Mouse (Mus musculus): ENCODE measurements around the gene Fgg. TPM values are rescaled to one million over a fixed set of nuclear protein-coding genes. Genes with fewer than 3 reads are reported as not detected.

Fgg gene
- polyA plus RNA-seq, 1 experiment from 2014 or later = 0.13 TPM

- Histone ChIP-seq H3K27ac (replicated peaks; ENCODE audit: low read depth, low read length) (no peak overlapping the region), H3K9ac (ENCODE audit: low read depth, low read length) (no peak overlapping the region), H3K27me3 (replicated peaks; ENCODE audit: control insufficient read depth, insufficient read depth, low read length) (peaks cover 3% of the 10 kb centered on the region; the same call in 1 of the 2 replicates), H3K9me3 (ENCODE audit: control insufficient read depth, low read length) (no peaks in the 10 kb centered on the region), H3K4me2 (ENCODE audit: low read depth, low read length) (peak overlapping the region; percentile 43), H3K4me1 (ENCODE audit: control insufficient read depth, insufficient read depth, low read length) (no peaks in the 10 kb centered on the region), H3K36me3 (ENCODE audit: control insufficient read depth, insufficient read depth, low read length) (no peaks in the 10 kb centered on the region), H3K4me3 (ENCODE audit: low read depth, low read length) (peak overlapping the region; percentile 15; the same call in 1 of the 2 replicates)
- WGBS = 53% methylated on average over 13 of the region's 13 CpGs
- ATAC-seq (ENCODE audit: low read depth) = no peak
- no peak for DNase-seq (ENCODE audit: low spot score)
Observed at GRCm38 (mm10) chr3:83032746-83033308, 25.3 kb downstream of the Fgg start.

DNA sequence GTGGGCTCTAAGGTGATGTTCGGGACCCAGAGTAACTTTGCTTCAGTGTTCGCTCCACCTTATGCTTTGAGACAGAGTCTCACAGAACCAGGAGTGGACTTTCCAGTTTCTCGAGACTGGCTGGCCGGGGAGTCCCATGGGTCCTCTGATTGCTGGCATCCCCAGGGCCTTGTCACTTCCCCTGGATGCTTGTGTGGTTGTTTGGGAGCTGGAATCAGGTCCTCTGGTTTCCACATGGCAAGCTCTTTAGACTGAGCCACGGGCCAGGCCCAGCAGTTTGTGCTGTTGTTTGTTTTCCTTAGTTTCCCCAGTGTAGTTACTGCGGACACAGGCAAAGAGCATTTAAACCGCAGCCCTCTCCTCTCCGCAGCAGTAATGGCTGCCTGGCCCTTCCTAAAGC lies 26.3 kb downstream of the Fgg start:
- no peak for ATAC-seq (ENCODE audit: low read depth)
- H3K9me3 ChIP-seq (ENCODE audit: control insufficient read depth, low read length) = no peaks in the 10 kb centered on the region
- 74% methylated on average over 8 of the region's 8 CpGs for WGBS
- no peaks in the 10 kb centered on the region for H3K4me1 ChIP-seq (ENCODE audit: control insufficient read depth, insufficient read depth, low read length)
- no peak overlapping the region for H3K27ac ChIP-seq (replicated peaks; ENCODE audit: low read depth, low read length)
- H3K36me3 ChIP-seq (ENCODE audit: control insufficient read depth, insufficient read depth, low read length) = no peaks in the 10 kb centered on the region
- H3K27me3 ChIP-seq (replicated peaks; ENCODE audit: control insufficient read depth, insufficient read depth, low read length) = peaks cover 3% of the 10 kb centered on the region; the same call in 1 of the 2 replicates
- no peak for DNase-seq (ENCODE audit: low spot score)
- no peak overlapping the region for H3K4me2 ChIP-seq (ENCODE audit: low read depth, low read length)
- H3K4me3 ChIP-seq (ENCODE audit: low read depth, low read length) = no peak overlapping the region
- no peak overlapping the region for H3K9ac ChIP-seq (ENCODE audit: low read depth, low read length)

GRCm38 (mm10) chr3:83038865-83039264 lies 31.3 kb downstream of the Fgg start:
- WGBS = 70% methylated on average over 2 of the region's 2 CpGs
- no peak for DNase-seq (ENCODE audit: low spot score)
- H3K4me3 ChIP-seq (ENCODE audit: low read depth, low read length) = no peak overlapping the region
- H3K9me3 ChIP-seq (ENCODE audit: control insufficient read depth, low read length) = no peaks in the 10 kb centered on the region
- H3K27ac ChIP-seq (replicated peaks; ENCODE audit: low read depth, low read length) = no peak overlapping the region
- no peak for ATAC-seq (ENCODE audit: low read depth)
- no peaks in the 10 kb centered on the region for H3K27me3 ChIP-seq (replicated peaks; ENCODE audit: control insufficient read depth, insufficient read depth, low read length)
- no peaks in the 10 kb centered on the region for H3K36me3 ChIP-seq (ENCODE audit: control insufficient read depth, insufficient read depth, low read length)
- H3K4me1 ChIP-seq (ENCODE audit: control insufficient read depth, insufficient read depth, low read length) = no peaks in the 10 kb centered on the region
- no peak overlapping the region for H3K9ac ChIP-seq (ENCODE audit: low read depth, low read length)
- no peak overlapping the region for H3K4me2 ChIP-seq (ENCODE audit: low read depth, low read length)

GRCm38 (mm10) chr3:83039666-83040065 lies 32.1 kb downstream of the Fgg start:
- Histone ChIP-seq H3K4me1 (ENCODE audit: control insufficient read depth, insufficient read depth, low read length) (no peaks in the 10 kb centered on the region), H3K4me2 (ENCODE audit: low read depth, low read length) (no peak overlapping the region), H3K4me3 (ENCODE audit: low read depth, low read length) (no peak overlapping the region), H3K9me3 (ENCODE audit: control insufficient read depth, low read length) (no peaks in the 10 kb centered on the region), H3K27ac (replicated peaks; ENCODE audit: low read depth, low read length) (no peak overlapping the region), H3K9ac (ENCODE audit: low read depth, low read length) (no peak overlapping the region), H3K36me3 (ENCODE audit: control insufficient read depth, insufficient read depth, low read length) (no peaks in the 10 kb centered on the region), H3K27me3 (replicated peaks; ENCODE audit: control insufficient read depth, insufficient read depth, low read length) (no peaks in the 10 kb centered on the region)
- ATAC-seq (ENCODE audit: low read depth) (no peak), DNase-seq (ENCODE audit: low spot score) (no peak)
- 71% methylated on average over 4 of the region's 4 CpGs for WGBS

- H3K9ac ChIP-seq (ENCODE audit: low read depth, low read length) = no peak overlapping the region
- no peak overlapping the region for H3K27ac ChIP-seq (replicated peaks; ENCODE audit: low read depth, low read length)
- no peaks in the 10 kb centered on the region for H3K4me1 ChIP-seq (ENCODE audit: control insufficient read depth, insufficient read depth, low read length)
- no peaks in the 10 kb centered on the region for H3K27me3 ChIP-seq (replicated peaks; ENCODE audit: control insufficient read depth, insufficient read depth, low read length)
- H3K36me3 ChIP-seq (ENCODE audit: control insufficient read depth, insufficient read depth, low read length) = no peaks in the 10 kb centered on the region
- WGBS = 89% methylated on average over 5 of the region's 5 CpGs
- no peak overlapping the region for H3K4me3 ChIP-seq (ENCODE audit: low read depth, low read length)
- H3K4me2 ChIP-seq (ENCODE audit: low read depth, low read length) = no peak overlapping the region
- no peak for DNase-seq (ENCODE audit: low spot score)
- no peak for ATAC-seq (ENCODE audit: low read depth)
- H3K9me3 ChIP-seq (ENCODE audit: control insufficient read depth, low read length) = no peaks in the 10 kb centered on the region
Observed at GRCm38 (mm10) chr3:83042451-83042850, 34.9 kb downstream of the Fgg start.

DNA sequence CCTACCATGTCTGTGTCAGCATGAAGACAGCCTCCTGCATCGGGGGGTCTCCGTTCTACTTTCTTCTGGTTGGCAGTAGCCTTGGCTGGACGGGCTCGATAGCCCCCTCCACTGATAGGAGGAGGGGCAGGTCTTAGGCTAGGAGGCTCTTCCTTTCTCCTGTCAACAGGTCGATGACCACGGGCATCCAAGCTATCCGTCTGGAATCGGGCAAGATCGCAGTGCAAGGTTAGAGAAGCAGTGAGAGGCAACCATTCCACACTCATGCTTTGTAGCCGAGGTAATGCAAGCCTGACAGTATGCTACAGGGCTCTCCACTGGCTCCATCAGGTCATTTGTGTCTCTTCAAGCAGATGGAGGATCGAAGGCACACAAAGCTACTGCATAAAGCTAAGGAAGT lies 39.1 kb downstream of the Fgg start:
- Histone ChIP-seq H3K27ac (replicated peaks; ENCODE audit: low read depth, low read length) (no peak overlapping the region), H3K36me3 (ENCODE audit: control insufficient read depth, insufficient read depth, low read length) (no peaks in the 10 kb centered on the region), H3K4me2 (ENCODE audit: low read depth, low read length) (no peak overlapping the region), H3K9me3 (ENCODE audit: control insufficient read depth, low read length) (no peaks in the 10 kb centered on the region), H3K4me3 (ENCODE audit: low read depth, low read length) (no peak overlapping the region), H3K27me3 (replicated peaks; ENCODE audit: control insufficient read depth, insufficient read depth, low read length) (no peaks in the 10 kb centered on the region), H3K4me1 (ENCODE audit: control insufficient read depth, insufficient read depth, low read length) (no peaks in the 10 kb centered on the region), H3K9ac (ENCODE audit: low read depth, low read length) (no peak overlapping the region)
- ATAC-seq (ENCODE audit: low read depth) = no peak
- WGBS = 79% methylated on average over 11 of the region's 11 CpGs
- no peak for DNase-seq (ENCODE audit: low spot score)

- Histone ChIP-seq H3K4me3 (ENCODE audit: low read depth, low read length) (no peak within 1 kb of the TSS), H3K4me2 (ENCODE audit: low read depth, low read length) (no peak within 1 kb of the TSS), H3K4me1 (ENCODE audit: control insufficient read depth, insufficient read depth, low read length) (no peaks in the 10 kb centered on the region), H3K27ac (replicated peaks; ENCODE audit: low read depth, low read length) (no peak within 1 kb of the TSS), H3K9ac (ENCODE audit: low read depth, low read length) (no peak within 1 kb of the TSS), H3K27me3 (replicated peaks; ENCODE audit: control insufficient read depth, insufficient read depth, low read length) (no peaks in the 10 kb centered on the region), H3K36me3 (ENCODE audit: control insufficient read depth, insufficient read depth, low read length) (no peaks in the 10 kb centered on the region), H3K9me3 (ENCODE audit: control insufficient read depth, low read length) (no peaks in the 10 kb centered on the region)
- DNase-seq (ENCODE audit: low spot score) (no peak), ATAC-seq (ENCODE audit: low read depth) (no peak)
- WGBS = 87% methylated on average over 8 of the region's 8 CpGs
Observed at GRCm38 (mm10) chr3:83049680-83050079, 42.2 kb downstream of the Fgg start, which contains the start of gene Fgb. TSS of gene Fgb (minus strand) at chr3:83049863.

DNA sequence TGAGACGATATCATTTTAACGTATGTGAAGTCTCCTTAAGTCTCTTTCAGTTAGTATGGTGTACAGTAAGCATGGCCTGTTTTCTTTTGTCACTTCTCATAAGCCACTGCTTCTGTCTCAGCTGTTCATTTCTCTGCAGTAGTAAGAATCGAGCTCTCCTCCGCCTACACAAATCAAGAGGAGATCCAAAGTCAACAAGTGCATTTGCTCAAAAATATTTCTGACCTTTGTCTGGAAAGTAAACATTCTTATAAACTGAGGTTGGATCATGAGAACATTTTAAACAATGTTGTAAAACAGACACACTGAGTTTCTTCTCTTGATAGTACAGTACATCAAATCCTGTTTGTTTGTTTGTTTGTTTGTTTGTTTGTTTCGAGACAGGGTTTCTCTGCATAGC lies 43.1 kb downstream of the Fgg start:
- H3K4me1 ChIP-seq (ENCODE audit: control insufficient read depth, insufficient read depth, low read length) = no peaks in the 10 kb centered on the region
- ATAC-seq (ENCODE audit: low read depth) (no peak), DNase-seq (ENCODE audit: low spot score) (no peak)
- H3K4me3 ChIP-seq (ENCODE audit: low read depth, low read length) = no peak overlapping the region
- no peak overlapping the region for H3K27ac ChIP-seq (replicated peaks; ENCODE audit: low read depth, low read length)
- 77% methylated on average over 5 of the region's 5 CpGs for WGBS
- no peaks in the 10 kb centered on the region for H3K27me3 ChIP-seq (replicated peaks; ENCODE audit: control insufficient read depth, insufficient read depth, low read length)
- no peaks in the 10 kb centered on the region for H3K36me3 ChIP-seq (ENCODE audit: control insufficient read depth, insufficient read depth, low read length)
- no peak overlapping the region for H3K4me2 ChIP-seq (ENCODE audit: low read depth, low read length)
- no peak overlapping the region for H3K9ac ChIP-seq (ENCODE audit: low read depth, low read length)
- H3K9me3 ChIP-seq (ENCODE audit: control insufficient read depth, low read length) = no peaks in the 10 kb centered on the region

- Histone ChIP-seq H3K9ac (ENCODE audit: low read depth, low read length) (no peak overlapping the region), H3K36me3 (ENCODE audit: control insufficient read depth, insufficient read depth, low read length) (peaks cover 4% of the 10 kb centered on the region; the same call in 1 of the 2 replicates), H3K9me3 (ENCODE audit: control insufficient read depth, low read length) (no peaks in the 10 kb centered on the region), H3K4me1 (ENCODE audit: control insufficient read depth, insufficient read depth, low read length) (peaks cover 5% of the 10 kb centered on the region), H3K4me3 (ENCODE audit: low read depth, low read length) (no peak overlapping the region), H3K27ac (replicated peaks; ENCODE audit: low read depth, low read length) (no peak overlapping the region), H3K4me2 (ENCODE audit: low read depth, low read length) (no peak overlapping the region), H3K27me3 (replicated peaks; ENCODE audit: control insufficient read depth, insufficient read depth, low read length) (no peaks in the 10 kb centered on the region)
- ATAC-seq (ENCODE audit: low read depth) (no peak), DNase-seq (ENCODE audit: low spot score) (no peak)
- 78% methylated on average over 5 of the region's 5 CpGs for WGBS
Observed at GRCm38 (mm10) chr3:83052102-83052501, 44.6 kb downstream of the Fgg start.

Measured in embryonic facial prominence, embryonic 14.5 days (tissue).